Mouse (Mus musculus): ENCODE data around the gene Gm42715.

DNA sequence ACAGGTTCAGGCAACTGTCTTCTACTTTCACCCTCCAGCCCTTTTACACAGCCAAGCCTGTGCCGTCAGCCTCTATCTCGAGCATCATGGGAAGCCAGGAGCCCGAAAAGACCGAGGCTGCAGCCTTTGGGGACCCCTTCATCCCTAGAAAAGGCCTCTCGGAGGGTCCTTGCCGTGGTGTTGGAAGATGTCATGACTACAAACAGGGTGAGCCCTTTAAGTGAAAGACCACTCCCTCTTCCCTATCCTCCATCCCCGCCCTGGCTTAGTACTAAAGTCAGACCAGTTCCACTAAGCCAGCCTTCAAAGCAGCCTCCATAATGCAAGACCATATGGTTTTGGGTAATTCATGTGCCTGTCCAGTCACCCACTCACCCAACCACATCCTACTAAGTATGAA lies 47.3 kb upstream of the Gm42715 start:
- TF ChIP-seq CTCF (IDR thresholded peaks at IDR 0.05; ENCODE audit: control insufficient read depth, insufficient read depth, low read length) (no peak), POLR2A (IDR thresholded peaks at IDR 0.05; ENCODE audit: borderline replicate concordance, control insufficient read depth, low read depth, low read length) (no peak)

Data from bone marrow, adult 2 months (tissue).